Mouse (Mus musculus) c-Kit-positive CD71-positive TER-119-positive erythroid progenitor cells, embryonic 14.5 days (primary cell): Measurements from ENCODE around the gene Hipk2.

Source experiments
- DNase-seq: peaks from one replicate; pipeline ENCODE4 v3.0.0-alpha.2; 2013; ENCODE audit warnings: low spot score

Gene Hipk2

DNA sequence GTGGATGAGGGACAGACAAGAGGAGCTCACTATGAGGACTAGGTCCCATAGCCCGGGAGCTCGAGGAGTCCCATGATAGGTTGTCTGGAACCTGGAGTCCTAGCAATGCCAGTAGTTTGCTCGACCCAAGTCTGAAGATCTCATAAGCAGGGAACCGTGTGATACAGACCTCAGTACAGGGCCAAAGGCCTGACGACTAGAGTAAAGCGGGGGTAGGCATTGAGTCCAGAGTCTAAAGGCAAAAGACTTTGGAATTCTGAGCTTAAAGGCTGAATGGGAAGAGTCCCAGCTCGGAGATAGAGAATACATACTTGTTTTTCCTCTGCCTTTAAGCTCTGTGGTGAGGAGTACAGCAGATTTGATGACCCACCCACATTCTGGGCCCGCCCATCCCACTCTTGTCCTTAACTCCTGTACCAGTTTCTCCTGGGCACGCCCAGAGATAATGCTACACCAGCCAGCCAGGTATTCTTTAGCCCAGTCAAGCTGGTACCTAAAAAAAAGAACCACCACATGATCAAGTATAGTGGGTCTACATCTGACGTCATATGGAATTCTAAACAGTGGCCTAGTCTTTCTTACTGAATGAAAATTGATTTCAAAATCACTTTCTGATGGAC, 27.0 kb upstream of the Hipk2 start:
- no peak for DNase-seq

DNA sequence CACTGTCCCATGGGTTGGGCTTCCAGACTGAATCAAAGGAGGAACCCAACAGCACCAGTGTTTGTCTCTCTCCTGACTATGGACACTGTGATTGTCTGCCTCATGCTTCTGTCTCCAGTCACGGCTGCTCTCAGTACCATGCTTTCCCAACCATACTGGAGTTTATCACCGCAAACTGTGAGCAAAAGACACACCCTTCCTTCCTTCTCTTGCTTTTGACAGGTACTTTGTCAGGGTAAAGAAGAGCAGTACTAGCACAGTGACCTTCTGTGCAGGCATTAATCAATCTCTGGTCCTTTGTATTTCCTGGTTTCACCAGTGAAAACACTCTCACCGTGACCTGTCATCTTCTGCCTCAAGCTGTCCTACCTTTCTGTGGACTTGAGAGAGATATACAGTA, 25.7 kb upstream of the Hipk2 start:
- no peak for DNase-seq

DNA sequence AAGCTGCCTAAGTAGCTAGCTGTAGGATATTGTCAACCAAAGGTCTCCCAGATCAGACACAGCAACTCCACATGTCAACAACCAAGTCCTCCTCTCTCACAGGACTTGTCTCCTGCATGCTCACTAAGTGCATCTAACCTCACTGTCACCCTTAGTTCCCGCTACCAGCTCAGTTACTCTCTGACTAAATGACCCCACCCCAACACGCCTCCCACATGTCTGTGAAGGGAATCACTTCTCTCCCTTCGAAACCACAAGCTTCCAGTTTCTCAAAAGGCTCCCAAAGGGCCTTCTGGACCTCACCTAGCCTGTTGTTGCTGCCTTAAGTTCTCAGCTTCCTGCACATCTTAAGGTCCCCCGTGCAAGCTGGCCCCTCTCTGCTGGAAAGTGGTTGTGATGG, 25.2 kb upstream of the Hipk2 start:
- DNase-seq: no peak

- DNase-seq: peak; percentile 83
Measured at GRCm38 (mm10) chr6:38900479-38901126, 24.6 kb upstream of the Hipk2 start.

DNA sequence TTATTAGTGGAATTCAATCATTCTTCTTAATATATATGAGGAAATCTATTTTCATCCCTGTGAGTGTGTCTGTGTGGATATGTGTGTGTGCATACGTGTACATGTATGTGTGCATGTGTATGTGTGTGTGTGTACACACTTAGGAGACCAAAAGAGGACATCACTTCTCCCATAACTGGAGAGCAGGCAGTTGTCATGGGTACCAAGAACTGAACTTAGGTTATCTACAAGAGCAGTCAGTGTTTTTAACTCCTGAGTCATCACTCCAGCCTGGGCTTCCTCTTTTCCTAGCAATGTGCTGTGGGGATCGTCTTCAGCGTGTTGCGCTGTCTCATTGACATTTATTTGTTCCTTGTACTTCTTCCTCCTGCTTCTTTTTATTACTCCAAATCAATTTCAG, 24.1 kb upstream of the Hipk2 start:
- peak; percentile 84 for DNase-seq

GRCm38 (mm10) chr6:38893615-38894014, 17.6 kb upstream of the Hipk2 start:
- no peak for DNase-seq

GRCm38 (mm10) chr6:38892017-38892416, 16.1 kb upstream of the Hipk2 start:
- DNase-seq: peak; percentile 64

DNA sequence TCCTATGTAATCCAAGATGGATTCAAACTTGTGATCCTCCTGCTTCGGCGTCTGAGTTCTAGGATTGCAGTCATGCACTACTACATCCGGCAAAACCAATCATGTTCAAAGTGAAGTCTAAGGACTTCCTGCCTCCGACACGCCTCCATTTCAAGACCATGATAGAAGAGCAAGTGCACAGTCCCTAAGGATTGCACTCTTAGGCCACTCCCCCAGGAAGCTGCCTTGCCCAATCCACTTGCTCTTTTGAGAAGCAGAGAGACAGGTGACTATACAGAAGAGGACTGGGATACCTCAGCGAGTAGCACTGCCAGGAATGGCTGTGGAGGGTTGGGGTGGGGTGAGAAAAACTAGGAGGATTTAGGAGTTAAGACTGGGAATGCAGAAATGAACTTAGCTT, 13.2 kb upstream of the Hipk2 start:
- DNase-seq: no peak

GRCm38 (mm10) chr6:38887436-38887835, 11.5 kb upstream of the Hipk2 start:
- DNase-seq: no peak

GRCm38 (mm10) chr6:38885132-38885531, 9.2 kb upstream of the Hipk2 start:
- DNase-seq: no peak

DNA sequence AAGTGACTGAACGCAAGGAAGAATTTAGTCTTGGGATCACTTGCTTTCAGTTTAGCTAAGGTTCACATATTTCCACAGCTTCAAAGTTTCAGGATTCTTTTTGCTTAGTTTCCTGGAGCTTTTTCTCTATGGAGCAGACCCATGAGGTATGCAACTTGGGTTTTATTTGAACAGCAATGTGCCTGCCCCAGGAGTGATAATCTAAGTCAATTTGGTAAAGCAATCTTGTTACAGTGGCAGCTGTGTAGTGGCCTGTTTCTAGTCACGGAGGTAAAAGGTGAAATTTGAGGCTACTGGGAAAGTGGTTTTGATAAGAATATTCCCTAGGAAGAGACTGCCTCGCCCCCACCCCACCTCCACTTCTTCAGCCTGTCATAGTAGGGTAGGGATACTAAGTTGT, 8.5 kb upstream of the Hipk2 start:
- no peak for DNase-seq

DNA sequence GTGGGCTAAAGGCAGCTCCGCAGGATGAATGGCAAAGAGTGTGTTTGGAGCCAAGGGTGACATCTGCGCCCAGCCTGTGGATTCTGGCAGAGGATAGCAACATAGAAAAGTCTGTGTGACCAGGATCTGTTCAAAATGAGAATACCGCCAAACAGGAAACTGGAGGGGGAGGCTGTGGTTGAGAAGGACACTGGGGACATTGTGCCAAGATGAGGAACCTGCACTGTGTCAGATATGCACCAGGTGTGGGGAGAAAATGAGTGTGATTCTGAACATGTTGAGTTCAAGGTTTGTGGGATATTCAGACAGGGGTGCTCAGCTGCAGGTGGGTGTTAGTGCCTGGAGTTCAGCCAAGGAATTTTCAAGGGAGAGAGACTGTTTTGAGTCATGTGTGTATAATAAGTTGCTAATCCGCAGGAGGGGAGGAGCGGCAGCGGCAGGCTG, 6.8 kb upstream of the Hipk2 start:
- no peak for DNase-seq

GRCm38 (mm10) chr6:38881975-38882374, 6.0 kb upstream of the Hipk2 start:
- DNase-seq: no peak

DNA sequence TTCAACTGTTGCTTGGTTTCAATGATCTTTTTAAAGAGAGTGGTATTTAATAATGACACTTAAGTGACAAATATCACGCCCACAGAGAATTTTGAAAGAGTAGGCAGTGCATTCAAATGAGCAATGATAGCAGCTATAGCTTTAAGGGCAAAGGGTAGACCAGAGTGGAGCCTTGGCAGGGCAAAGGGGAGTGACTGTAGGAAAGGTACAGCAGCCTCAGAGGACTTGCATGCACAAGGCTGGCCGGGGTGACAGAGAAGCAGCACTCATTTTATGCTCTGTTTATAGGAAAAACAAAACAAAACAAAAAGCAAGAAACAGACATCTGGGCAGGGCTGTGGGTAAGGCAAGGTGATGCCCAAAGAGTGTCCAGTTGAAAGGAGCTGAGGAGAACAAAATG, 5.5 kb upstream of the Hipk2 start:
- no peak for DNase-seq

- no peak for DNase-seq
Measured at GRCm38 (mm10) chr6:38877674-38878073, 1.7 kb upstream of the Hipk2 start.

DNA sequence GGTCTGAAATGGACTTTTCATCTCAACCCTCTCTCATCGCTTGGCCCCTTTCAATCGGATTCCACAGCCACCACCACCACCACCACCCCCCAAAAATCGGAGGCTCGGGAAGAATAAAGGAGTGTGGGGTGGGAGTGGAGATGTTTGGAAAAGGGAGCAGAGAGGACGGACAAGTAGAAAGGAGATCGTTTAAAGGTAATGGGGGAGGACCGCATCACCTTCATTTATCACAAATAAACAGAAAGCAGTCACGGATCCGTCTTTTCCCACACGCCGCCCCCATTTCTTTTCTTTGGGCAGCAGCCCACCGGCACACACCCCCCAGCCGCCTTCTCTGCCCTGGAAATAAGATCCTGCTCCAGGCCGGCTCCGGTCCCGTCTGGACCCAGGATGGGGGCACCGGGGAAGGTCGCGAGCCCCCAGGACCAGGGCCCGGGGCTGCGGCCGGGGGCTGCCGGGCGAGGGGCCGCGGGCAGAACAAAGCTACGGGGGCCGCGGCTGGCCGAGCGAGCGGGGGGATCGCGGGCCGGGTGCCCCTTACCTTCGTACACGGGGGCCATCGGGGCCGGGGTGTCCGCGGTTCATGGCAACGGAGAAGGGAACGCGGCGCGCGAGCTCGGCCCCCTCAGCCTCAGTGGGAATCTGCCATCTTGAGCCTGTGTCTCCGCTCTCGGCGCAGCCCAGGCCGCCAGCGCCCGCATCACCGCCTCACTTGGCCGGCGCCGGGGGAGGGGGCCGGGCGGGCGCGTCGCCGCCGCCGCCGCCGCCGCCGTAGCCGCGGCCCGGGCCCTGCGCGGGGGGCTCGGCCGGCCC, 501 bp downstream of the Hipk2 start, which contains the start of gene Tbxas1:
Gene Tbxas1 (plus strand): TSS at position 147 of the 813 bp plus-strand sequence.
- DNase-seq: no peak

GRCm38 (mm10) chr6:38874565-38875257, 1.3 kb downstream of the Hipk2 start:
- peak; percentile 66 for DNase-seq

DNA sequence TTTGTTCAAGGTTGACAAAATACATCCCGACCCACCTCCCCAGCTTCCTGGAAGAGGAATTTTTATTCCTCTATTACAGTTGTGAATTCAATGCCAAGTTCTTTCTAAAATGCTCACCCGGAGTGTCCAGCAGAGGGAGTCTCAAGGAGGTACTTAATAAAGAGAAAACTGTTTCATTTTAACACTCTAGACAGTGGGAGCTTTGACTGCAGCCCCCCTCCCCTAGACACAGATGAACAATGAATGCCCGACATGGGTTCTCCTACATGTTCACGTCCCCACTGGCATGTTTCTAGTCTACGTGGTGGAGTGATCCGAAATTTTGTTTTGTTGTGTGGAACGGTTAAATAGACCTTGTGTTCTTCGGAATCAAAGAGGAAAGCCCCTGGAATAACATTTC, 1.9 kb downstream of the Hipk2 start:
- peak; percentile 68 for DNase-seq

- DNase-seq: no peak
Measured at GRCm38 (mm10) chr6:38873316-38873715, 2.6 kb downstream of the Hipk2 start.

- DNase-seq: no peak
Measured at GRCm38 (mm10) chr6:38871051-38871450, 4.9 kb downstream of the Hipk2 start.

DNA sequence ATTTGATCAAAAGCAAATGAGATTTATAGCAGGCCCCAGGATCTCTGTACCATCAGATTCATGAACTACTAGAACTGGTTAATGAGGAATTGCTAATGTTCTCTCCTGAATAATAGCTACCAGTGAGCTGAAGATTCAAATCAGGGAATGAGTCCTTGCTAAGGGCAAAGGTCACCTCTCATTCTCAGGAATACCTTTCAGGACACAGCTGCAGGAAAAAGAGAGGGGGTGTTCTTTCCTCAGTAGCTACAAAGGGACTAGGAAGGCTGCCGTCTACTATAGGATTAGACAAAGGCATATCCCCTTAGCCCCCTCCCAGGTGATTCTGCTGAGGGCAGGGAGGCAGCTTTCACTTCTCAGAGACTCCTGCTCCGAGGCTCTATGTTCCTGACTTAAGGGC, 5.9 kb downstream of the Hipk2 start:
- no peak for DNase-seq

DNA sequence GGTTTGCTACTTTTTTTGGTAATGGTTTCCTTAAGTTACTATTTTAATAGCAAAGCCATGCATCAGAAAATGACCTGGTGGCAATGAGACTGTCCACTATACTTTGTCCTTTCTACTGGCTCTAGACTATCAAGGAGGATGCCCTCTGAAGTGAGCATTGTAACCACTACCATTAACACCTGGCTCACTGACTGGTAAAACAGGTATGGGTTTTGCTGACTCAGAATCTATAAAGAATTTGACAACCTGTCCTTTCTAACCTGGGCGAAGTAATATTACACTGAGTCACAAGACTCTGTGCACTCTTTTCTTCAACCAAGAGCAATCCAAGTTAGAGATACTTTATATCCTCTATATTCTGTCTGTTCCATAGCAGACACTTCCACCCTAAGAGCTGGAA, 7.0 kb downstream of the Hipk2 start:
- DNase-seq: no peak

GRCm38 (mm10) chr6:38867291-38867690, 8.7 kb downstream of the Hipk2 start:
- DNase-seq: no peak
